Mouse (Mus musculus) adrenal gland (tissue): ENCODE results near the gene Fam107b.

Experiments used
- intact Hi-C: fragments of 180-260 bp; cut with DNase I; formaldehyde crosslinking; loops from one replicate; pipeline ENCODE4 v1.15.1; 2025

Gene Fam107b

GRCm38 (mm10) chr2:3738734-3739133 is 168.4 kb downstream of the Fam107b start:
- intact Hi-C loops, result no loop called here

GRCm38 (mm10) chr2:3739351-3739961 is 169.2 kb downstream of the Fam107b start:
- intact Hi-C loops, result no loop called here

- intact Hi-C loops, result no loop called here
Observed at GRCm38 (mm10) chr2:3740256-3740655, 170.0 kb downstream of the Fam107b start.

- intact Hi-C loops, result no loop called here
Observed at GRCm38 (mm10) chr2:3740670-3741069, 170.4 kb downstream of the Fam107b start.

- intact Hi-C loops, result no loop called here
Observed at GRCm38 (mm10) chr2:3742519-3742918, 172.2 kb downstream of the Fam107b start.

GRCm38 (mm10) chr2:3745041-3745440 is 174.8 kb downstream of the Fam107b start:
- intact Hi-C loops, result no loop called here

- intact Hi-C loops, result no loop called here
Observed at GRCm38 (mm10) chr2:3745910-3746606, 175.8 kb downstream of the Fam107b start.

- intact Hi-C loops, result no loop called here
Observed at GRCm38 (mm10) chr2:3748714-3749503, 178.6 kb downstream of the Fam107b start.

GRCm38 (mm10) chr2:3749504-3750024 is 179.3 kb downstream of the Fam107b start:
- intact Hi-C loops, result no loop called here

GRCm38 (mm10) chr2:3750126-3750525 is 179.8 kb downstream of the Fam107b start:
- intact Hi-C loops, result no loop called here

- intact Hi-C loops, result no loop called here
Observed at GRCm38 (mm10) chr2:3752365-3752764, 182.1 kb downstream of the Fam107b start.

GRCm38 (mm10) chr2:3752893-3753292 is 182.6 kb downstream of the Fam107b start:
- intact Hi-C loops, result no loop called here

GRCm38 (mm10) chr2:3753749-3754148 is 183.5 kb downstream of the Fam107b start:
- intact Hi-C loops, result no loop called here

- intact Hi-C loops, result no loop called here
Observed at GRCm38 (mm10) chr2:3755936-3756335, 185.6 kb downstream of the Fam107b start.

GRCm38 (mm10) chr2:3758406-3758805 is 188.1 kb downstream of the Fam107b start:
- intact Hi-C loops, result no loop called here

GRCm38 (mm10) chr2:3760234-3760836 is 190.0 kb downstream of the Fam107b start:
- intact Hi-C loops, result no loop called here

- intact Hi-C loops, result no loop called here
Observed at GRCm38 (mm10) chr2:3764136-3764535, 193.8 kb downstream of the Fam107b start.

- intact Hi-C loops, result no loop called here
Observed at GRCm38 (mm10) chr2:3765957-3766783, 195.9 kb downstream of the Fam107b start.

GRCm38 (mm10) chr2:3769260-3769659 is 199.0 kb downstream of the Fam107b start:
- intact Hi-C loops, result no loop called here

GRCm38 (mm10) chr2:3769786-3770318 is 199.6 kb downstream of the Fam107b start:
- intact Hi-C loops, result loop anchor here (2.0 to 10.0 kb wide), 2 partner anchors 223 to 425 kb away; no protein-coding TSS in a partner anchor
